Mouse (Mus musculus): ENCODE measurements at regions not wholly inside any gene's neighbourhood (a gene's known extent, or its start where the extent isn't known, plus 50 kb on each side); places are given as distances from the start of the nearest gene placed in this dataset.

- Histone ChIP-seq H3K27ac (ENCODE audit: control insufficient read depth, low read depth, low read length) (no peak overlapping the region), H3K27me3 (ENCODE audit: control insufficient read depth in 1 of 2, insufficient read depth in 2 of 2, low read length in 2 of 2) (no peaks in the 10 kb centered on the region), H3K9ac (ENCODE audit: control insufficient read depth, low read depth, low read length, poor library complexity, severe bottlenecking) (no peak overlapping the region), H3K36me3 (ENCODE audit: control insufficient read depth in 1 of 2, insufficient read depth in 2 of 2, low read length in 2 of 2) (no peaks in the 10 kb centered on the region), H3K79me2 (ENCODE audit: control insufficient read depth, insufficient read depth, low read length, poor library complexity) (no peaks in the 10 kb centered on the region), H3K4me1 (ENCODE audit: control insufficient read depth in 1 of 2, insufficient read depth in 2 of 2, low read length in 2 of 2) (no peaks in the 10 kb centered on the region), H3K4me3 (ENCODE audit: control insufficient read depth in 1 of 2, insufficient read depth in 1 of 2, low read depth in 2 of 2, low read length in 2 of 2) (no peak overlapping the region), H3K9me3 (replicated peaks; ENCODE audit: insufficient read depth, low read length) (no peaks in the 10 kb centered on the region)
- no peak for DNase-seq (ENCODE audit: low read depth, low spot score)
- no peak for TF ChIP-seq POLR2AphosphoS5 (IDR thresholded peaks at IDR 0.05; ENCODE audit: borderline replicate concordance, low read depth, low read length)
- no peak for TF ChIP-seq RAD21 (IDR thresholded peaks at IDR 0.05; ENCODE audit: low read depth, low read length)
- no peak for TF ChIP-seq HCFC1 (IDR thresholded peaks at IDR 0.05; ENCODE audit: low read depth, low read length)
- TF ChIP-seq MYB (IDR thresholded peaks at IDR 0.05; ENCODE audit: low read depth, low read length), result no peak
- TF ChIP-seq ZMIZ1 (IDR thresholded peaks at IDR 0.05; ENCODE audit: low read depth, low read length), result no peak
- no peak for TF ChIP-seq NELFE (IDR thresholded peaks at IDR 0.05; ENCODE audit: low read depth, low read length)
- no peak for TF ChIP-seq TBP (IDR thresholded peaks at IDR 0.05; ENCODE audit: low read depth, low read length)
- no peak for TF ChIP-seq TCF12 (IDR thresholded peaks at IDR 0.05; ENCODE audit: low read depth, low read length)
- TF ChIP-seq MAZ (IDR thresholded peaks at IDR 0.05; ENCODE audit: low read depth, low read length), result no peak
- no peak for TF ChIP-seq USF1 (IDR thresholded peaks at IDR 0.05; ENCODE audit: low read depth, low read length)
- no peak for TF ChIP-seq MEF2A (IDR thresholded peaks at IDR 0.05; ENCODE audit: extremely low read depth, insufficient replicate concordance, low read depth, low read length, poor library complexity, severe bottlenecking)
- no peak for TF ChIP-seq USF2 (IDR thresholded peaks at IDR 0.05; ENCODE audit: borderline replicate concordance in 1 of 2, insufficient read depth in 1 of 2, low read depth in 1 of 2, low read length in 2 of 2)
- TF ChIP-seq EP300 (IDR thresholded peaks at IDR 0.05; ENCODE audit: low read depth in 1 of 2, low read length in 2 of 2), result no peak
- no peak for TF ChIP-seq ZKSCAN1 (IDR thresholded peaks at IDR 0.05; ENCODE audit: low read depth, low read length)
Measured at GRCm38 (mm10) chr7:136180996-136181395, 464.8 kb upstream of the Mki67 start.

- Histone ChIP-seq H3K4me1 (ENCODE audit: control insufficient read depth in 1 of 2, insufficient read depth in 2 of 2, low read length in 2 of 2) (no peaks in the 10 kb centered on the region), H3K36me3 (ENCODE audit: control insufficient read depth in 1 of 2, insufficient read depth in 2 of 2, low read length in 2 of 2) (no peaks in the 10 kb centered on the region), H3K79me2 (ENCODE audit: control insufficient read depth, insufficient read depth, low read length, poor library complexity) (no peaks in the 10 kb centered on the region), H3K9me3 (replicated peaks; ENCODE audit: insufficient read depth, low read length) (no peaks in the 10 kb centered on the region), H3K4me3 (ENCODE audit: control insufficient read depth in 1 of 2, insufficient read depth in 1 of 2, low read depth in 2 of 2, low read length in 2 of 2) (no peak overlapping the region), H3K27me3 (ENCODE audit: control insufficient read depth in 1 of 2, insufficient read depth in 2 of 2, low read length in 2 of 2) (no peaks in the 10 kb centered on the region), H3K9ac (ENCODE audit: control insufficient read depth, low read depth, low read length, poor library complexity, severe bottlenecking) (no peak overlapping the region), H3K27ac (ENCODE audit: control insufficient read depth, low read depth, low read length) (no peak overlapping the region)
- TF ChIP-seq E2F4 (IDR thresholded peaks at IDR 0.05; ENCODE audit: borderline replicate concordance, low read depth, low read length), result no peak
- no peak for TF ChIP-seq SIN3A (IDR thresholded peaks at IDR 0.05; ENCODE audit: low read length)
- TF ChIP-seq POLR2A (IDR thresholded peaks at IDR 0.05; ENCODE audit: control insufficient read depth in 1 of 2, insufficient read depth in 1 of 2, low read depth in 1 of 2, low read length in 2 of 2, poor library complexity in 1 of 2), result no peak
- no peak for TF ChIP-seq MAFK (IDR thresholded peaks at IDR 0.05; ENCODE audit: borderline replicate concordance, low read depth, low read length)
- TF ChIP-seq GATA1 (IDR thresholded peaks at IDR 0.05; ENCODE audit: low read depth, low read length), result no peak
- no peak for DNase-seq (ENCODE audit: low read depth, low spot score)
Measured at GRCm38 (mm10) chr7:136182101-136182500, 465.9 kb upstream of the Mki67 start.

Measured in MEL (cell line).